Mouse (Mus musculus) R1 (cell line): ENCODE measurements around the gene Gm5965.
A peak's percentile ranks its signal among the peaks of the same experiment; 100 is the strongest.
"Not testable (repeated sequence)": the region's sequence is repeated elsewhere in the genome, so short reads cannot be mapped to it uniquely, and the experiment has no call there.

Source experiments
- DNase-seq: peaks from one replicate; pipeline ENCODE4 v3.0.0-alpha.2; 2018; ENCODE audit warnings: low read depth, low spot score

Gm5965 gene

GRCm38 (mm10) chr16:88777596-88777995, at the start of gene Gm5965:
Gene Gm5965 (plus strand): TSS chr16:88777896.
- DNase-seq, result no peak

GRCm38 (mm10) chr16:88728812-88729275, 48.9 kb upstream of the Gm5965 start, which contains the start of gene Krtap13-1:
Gene Krtap13-1 (plus strand): TSS chr16:88728862.
- DNase-seq, result no peak

- no peak for DNase-seq
These were observed 42.3 kb upstream of the Gm5965 start for GRCm38 (mm10) chr16:88735391-88735790.

DNA sequence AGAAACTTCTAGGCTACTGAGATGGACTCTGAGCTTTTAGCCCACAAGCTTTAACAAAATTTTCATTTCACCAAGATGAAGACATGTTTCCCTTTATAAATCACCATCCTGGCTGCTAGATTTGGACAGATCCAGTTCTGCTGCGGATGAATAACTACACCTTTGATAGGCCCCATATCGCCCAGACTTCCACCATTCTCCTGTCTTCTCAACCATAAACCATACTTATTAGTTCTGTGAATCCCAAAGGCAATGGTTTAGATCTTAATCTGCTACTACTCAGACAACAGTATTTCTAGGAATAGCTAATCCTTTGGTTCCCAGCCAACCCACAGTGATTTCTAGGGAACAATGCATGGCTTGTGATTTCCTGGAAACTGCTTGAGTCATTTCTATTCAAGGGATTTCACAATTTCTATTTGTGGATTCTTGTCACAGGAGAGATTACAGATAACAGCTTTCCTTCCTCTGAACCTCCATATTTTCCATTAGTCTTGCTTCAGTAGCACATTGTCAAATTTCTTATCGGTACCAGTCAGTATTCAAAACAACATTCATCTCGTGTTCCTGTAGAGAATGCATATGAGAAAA, 32.9 kb upstream of the Gm5965 start:
- no peak for DNase-seq

DNA sequence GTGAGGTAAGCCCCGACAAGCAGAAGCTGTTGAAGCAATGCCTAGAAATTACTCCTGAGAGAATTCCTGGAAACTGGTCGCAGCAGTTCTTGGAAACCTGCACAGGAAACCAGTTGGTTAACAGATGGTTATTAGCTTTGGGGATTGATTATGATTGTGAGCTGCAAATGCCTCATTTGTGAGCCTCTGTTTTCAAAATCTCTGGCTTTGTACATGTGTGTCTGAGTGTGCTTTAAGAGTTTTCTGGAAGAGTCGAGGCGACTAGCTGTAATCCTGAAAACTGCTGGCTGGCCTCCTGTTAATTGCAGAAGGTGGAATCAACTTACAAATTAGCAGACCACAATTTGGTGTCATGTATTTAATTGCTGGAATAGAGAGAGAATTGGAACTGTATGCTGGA, 29.8 kb upstream of the Gm5965 start:
- no peak for DNase-seq

- not testable (repeated sequence) for DNase-seq
These were observed 26.2 kb upstream of the Gm5965 start, which contains the start of gene Krtap13 for GRCm38 (mm10) chr16:88751535-88751934. Gene Krtap13 (minus strand): TSS chr16:88751635.

- DNase-seq, result not testable (repeated sequence)
These were observed 19.1 kb upstream of the Gm5965 start, which contains the start of gene 2310034C09Rik for GRCm38 (mm10) chr16:88758547-88758946. Gene 2310034C09Rik (plus strand): TSS chr16:88758847.

DNA sequence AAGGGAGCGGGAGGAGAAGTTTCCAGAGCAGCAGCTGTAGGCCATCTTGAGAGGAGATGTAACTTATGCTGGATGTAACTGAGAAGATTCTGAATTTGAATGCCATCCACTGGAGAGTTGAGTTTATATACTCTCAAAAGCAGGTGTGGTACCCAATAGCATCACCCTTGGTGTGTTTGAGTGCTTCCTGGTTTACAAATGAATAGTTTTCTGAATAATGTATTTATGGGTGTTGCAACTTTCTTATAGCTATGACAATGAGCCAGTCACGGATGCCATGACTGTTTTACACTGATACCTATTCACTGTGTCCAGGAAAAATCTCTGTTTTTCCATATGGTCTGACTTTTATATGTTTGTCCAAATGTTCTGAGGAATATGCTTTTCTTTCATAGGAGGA, 3.6 kb upstream of the Gm5965 start, which contains the start of gene 2310057N15Rik:
Gene 2310057N15Rik, minus strand, starts transcription at position 101 of the 400 bp plus-strand sequence.
- DNase-seq, result no peak

DNA sequence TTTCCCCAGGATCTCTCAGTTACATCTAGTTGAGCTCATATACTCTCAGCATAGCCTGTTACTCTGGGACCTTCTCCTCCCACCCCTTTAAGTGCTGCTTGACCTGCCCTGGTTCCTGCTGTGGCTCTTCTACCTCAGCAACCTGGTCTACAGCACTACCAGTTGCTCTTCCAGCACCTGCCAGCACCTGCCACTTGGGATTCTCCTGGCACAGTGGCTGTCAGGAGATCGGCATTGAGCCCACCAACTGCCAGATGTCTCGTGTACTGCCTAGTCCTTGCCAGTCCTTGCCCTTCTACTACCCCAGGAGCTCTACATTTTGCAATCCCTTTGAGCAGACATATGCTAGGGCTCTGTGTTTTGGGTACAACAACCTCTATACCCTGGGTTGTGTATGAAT, 9.1 kb downstream of the Gm5965 start:
- DNase-seq, result no peak

DNA sequence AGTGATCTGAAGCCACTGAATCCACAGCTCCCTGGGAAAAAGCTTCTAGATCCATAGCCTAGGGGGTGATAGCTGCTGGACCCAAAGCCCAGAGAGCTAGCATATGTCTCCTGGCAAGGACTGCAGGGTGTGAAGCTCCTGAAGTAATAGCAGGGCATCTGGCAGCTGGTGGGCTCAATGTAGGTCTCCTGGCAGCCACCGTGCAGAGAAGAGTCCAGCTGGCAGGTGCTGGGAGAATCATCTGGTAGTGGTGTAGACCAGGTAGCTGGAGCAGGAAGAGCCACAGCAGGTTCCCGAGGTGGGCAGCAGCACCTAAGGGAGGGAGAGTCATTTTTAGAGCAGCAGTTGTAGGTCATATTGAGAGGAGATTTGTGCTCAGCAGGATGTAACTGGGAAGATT, 34.1 kb downstream of the Gm5965 start, which contains the start of gene Gm20741:
Gene Gm20741, minus strand, starts transcription at position 394 of the 400 bp plus-strand sequence.
- DNase-seq, result no peak

GRCm38 (mm10) chr16:88820066-88820465, 42.4 kb downstream of the Gm5965 start, which contains the start of gene Krtap15:
Gene Krtap15 (plus strand): TSS chr16:88820215.
- no peak for DNase-seq

DNA sequence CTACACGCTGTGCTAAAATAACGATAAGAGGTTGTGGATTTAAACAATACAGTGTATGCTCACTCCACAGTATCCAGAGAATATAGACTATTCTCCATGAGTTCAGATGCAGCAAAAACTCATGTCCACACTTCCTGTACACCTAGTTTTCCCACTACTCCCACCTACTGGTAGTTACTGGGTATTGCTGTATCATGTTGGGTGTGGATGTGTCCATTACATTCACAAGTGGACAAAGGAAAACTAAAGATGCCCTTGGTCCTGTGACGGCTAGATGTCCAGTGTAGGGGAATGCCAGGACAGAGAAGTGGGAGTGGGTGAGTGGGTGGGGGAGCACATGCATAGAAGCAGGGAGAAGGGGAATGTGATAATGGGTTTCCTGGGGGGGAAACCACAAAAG, 46.0 kb downstream of the Gm5965 start:
- peak; percentile 57 for DNase-seq

DNA sequence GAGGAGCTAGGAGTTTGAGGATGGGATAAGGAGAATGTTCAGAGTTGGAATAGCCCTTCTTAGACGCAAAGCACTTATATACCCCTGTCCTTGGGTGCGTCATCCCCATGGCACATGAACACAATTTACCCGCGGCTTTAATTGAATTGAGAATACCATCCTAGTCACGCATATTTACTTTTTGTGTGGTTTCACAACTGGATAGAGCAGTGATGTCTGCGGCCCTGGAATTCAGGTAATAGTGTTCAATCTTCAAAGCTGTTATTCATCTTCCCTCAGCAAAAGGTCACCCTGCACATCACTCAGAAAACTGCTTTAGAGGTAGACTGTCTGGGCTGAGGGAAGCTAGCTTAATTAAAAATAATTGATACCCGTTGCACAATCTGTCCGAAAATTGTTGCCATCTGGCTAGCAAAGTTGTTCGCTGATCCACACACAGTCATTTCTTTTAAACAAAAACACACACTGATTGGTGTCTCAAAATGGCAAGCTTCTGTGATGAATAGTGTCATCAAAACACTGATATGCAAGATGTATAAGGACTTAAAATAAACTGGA, 48.5 kb downstream of the Gm5965 start, which contains the start of gene Krtap14:
Gene Krtap14, minus strand, starts transcription at position 51 of the 558 bp plus-strand sequence.
- no peak for DNase-seq

DNA sequence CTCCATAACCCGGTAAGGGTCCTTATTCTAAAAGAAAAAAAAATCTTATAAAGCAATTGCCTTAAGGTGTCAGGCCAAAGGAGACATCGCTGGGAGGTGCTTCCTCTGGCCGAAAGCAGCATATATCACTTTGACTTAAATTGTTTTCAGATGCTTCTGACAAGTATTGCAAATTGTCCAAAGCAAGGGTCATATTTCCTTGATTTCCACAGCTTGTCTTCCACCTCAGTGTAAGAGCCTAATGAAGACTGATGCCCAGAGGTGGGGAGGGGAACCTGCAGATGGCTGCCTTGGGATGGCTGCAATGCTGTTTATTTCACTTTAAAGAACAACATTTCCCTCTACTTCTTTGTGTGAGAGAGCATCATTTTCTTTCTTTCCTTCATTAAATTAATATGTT, 49.3 kb downstream of the Gm5965 start:
- DNase-seq, result no peak
